Mouse (Mus musculus) heart, postnatal 0 days (tissue): ENCODE data around the gene Eef1akmt2.

Experiments used
- CTCF ChIP-seq: IDR thresholded peaks from 2 replicates; pipeline ENCODE4 v1.5.1; 2016; ENCODE audit warnings: antibody characterized with exemption, control low read depth, low read depth
- EP300 ChIP-seq: IDR thresholded peaks from 2 replicates; pipeline ENCODE4 v1.6.1; 2016; ENCODE audit warnings: antibody characterized with exemption, low read depth

DNA sequence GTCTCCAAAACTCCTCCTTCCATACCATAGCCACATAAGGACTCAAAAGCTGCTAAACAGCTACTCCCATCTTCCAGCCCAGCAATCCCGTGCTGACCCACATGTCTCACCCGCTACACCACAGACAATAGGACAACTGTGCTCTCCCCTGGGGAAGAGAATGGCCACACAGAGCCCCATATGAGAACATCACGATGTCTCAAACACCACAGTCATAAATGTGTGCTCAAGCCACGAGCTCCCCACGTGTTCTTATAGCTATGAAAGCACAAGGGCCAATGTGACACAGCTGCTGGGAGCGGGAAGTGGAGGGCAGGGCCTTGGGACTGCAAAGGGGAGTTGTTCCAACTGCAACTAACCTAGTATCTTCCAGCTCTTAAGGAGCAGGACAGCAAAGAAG is 59.0 kb downstream of the Eef1akmt2 start:
- no peak for TF ChIP-seq CTCF
- no peak for TF ChIP-seq EP300
